ENCODE assay signal across 19 mouse cellular contexts in genomic region chr17:85258703-85259341, GRCm38 (mm10).
DNase-seq lines count a peak whose midpoint lies in the region; ATAC-seq lines count a peak whose summit lies in the region.
"Had no signal": no experiment of that assay in that cellular context is flagged by ENCODE, and none has a peak within 500 bp of the region (broad histone marks: within the 10 kb centered on the region; RNA-seq: fewer than 3 reads in every experiment).

No protein-coding gene starts in this region.

- H3K27ac ChIP-seq in forebrain, embryonic 12.5 days, result 0 out of 2 replicates have a peak overlapping the region, but pooled peaks have one; percentile 43
- H3K27ac ChIP-seq in forebrain, embryonic 15.5 days (replicated peaks), result no peak overlapping the region
- H3K27ac ChIP-seq in hindbrain, embryonic 13.5 days, result peak overlapping the region; percentile 78
- H3K27ac ChIP-seq in midbrain, embryonic 12.5 days (replicated peaks), result peak overlapping the region; percentile 73
- peak overlapping the region; percentile 18; the same call in 1 of the 2 replicates for H3K27ac ChIP-seq in neural tube, embryonic 14.5 days (ENCODE audit: low read depth, low read length)
- H3K27ac ChIP-seq: limb, embryonic 13.5 days; liver, embryonic 14.5 days; stomach, embryonic 15.5 days had no signal

- H3K27me3 ChIP-seq in forebrain, embryonic 12.5 days, result no peaks in the 10 kb centered on the region; the same call in none of the 2 replicates
- no peaks in the 10 kb centered on the region for H3K27me3 ChIP-seq in forebrain, embryonic 15.5 days
- H3K27me3 ChIP-seq in hindbrain, embryonic 13.5 days, result no peaks in the 10 kb centered on the region
- H3K27me3 ChIP-seq in midbrain, embryonic 12.5 days, result peaks cover 23% of the 10 kb centered on the region
- no peaks in the 10 kb centered on the region for H3K27me3 ChIP-seq in neural tube, embryonic 14.5 days (ENCODE audit: control insufficient read depth, insufficient read depth, low read length)
- H3K27me3 ChIP-seq: CH12.LX; limb, embryonic 13.5 days; stomach, embryonic 15.5 days had no signal

- H3K4me3 ChIP-seq in forebrain, embryonic 12.5 days (replicated peaks), result no peak overlapping the region
- H3K4me3 ChIP-seq in forebrain, embryonic 15.5 days, result no peak overlapping the region
- H3K4me3 ChIP-seq in hindbrain, embryonic 13.5 days, result no peak overlapping the region
- no peak overlapping the region for H3K4me3 ChIP-seq in midbrain, embryonic 12.5 days
- H3K4me3 ChIP-seq in neural tube, embryonic 14.5 days (ENCODE audit: low read depth, low read length), result no peak overlapping the region
- H3K4me3 ChIP-seq: erythroblast, embryonic 14.5 days; limb, embryonic 13.5 days; stomach, embryonic 15.5 days had no signal

- H3K36me3 ChIP-seq in forebrain, embryonic 12.5 days (replicated peaks), result no peaks in the 10 kb centered on the region
- no peaks in the 10 kb centered on the region for H3K36me3 ChIP-seq in forebrain, embryonic 15.5 days
- H3K36me3 ChIP-seq in hindbrain, embryonic 13.5 days, result no peaks in the 10 kb centered on the region
- H3K36me3 ChIP-seq in midbrain, embryonic 12.5 days, result no peaks in the 10 kb centered on the region
- no peaks in the 10 kb centered on the region for H3K36me3 ChIP-seq in neural tube, embryonic 14.5 days (ENCODE audit: control insufficient read depth, insufficient read depth, low read length)
- H3K36me3 ChIP-seq: limb, embryonic 13.5 days; stomach, embryonic 15.5 days had no signal

- H3K9me3 ChIP-seq in forebrain, embryonic 12.5 days, result no peaks in the 10 kb centered on the region
- no peaks in the 10 kb centered on the region for H3K9me3 ChIP-seq in forebrain, embryonic 15.5 days
- no peaks in the 10 kb centered on the region for H3K9me3 ChIP-seq in hindbrain, embryonic 13.5 days
- H3K9me3 ChIP-seq in midbrain, embryonic 12.5 days, result no peaks in the 10 kb centered on the region
- no peaks in the 10 kb centered on the region for H3K9me3 ChIP-seq in neural tube, embryonic 14.5 days (ENCODE audit: control insufficient read depth, low read length)
- H3K9me3 ChIP-seq: limb, embryonic 13.5 days; stomach, embryonic 15.5 days had no signal

- peaks cover 13% of the 10 kb centered on the region for H3K4me1 ChIP-seq in forebrain, embryonic 12.5 days
- peaks cover 7% of the 10 kb centered on the region; the same call in 1 of the 2 replicates for H3K4me1 ChIP-seq in forebrain, embryonic 15.5 days
- H3K4me1 ChIP-seq in hindbrain, embryonic 13.5 days (replicated peaks), result peaks cover 41% of the 10 kb centered on the region
- H3K4me1 ChIP-seq in midbrain, embryonic 12.5 days, result peaks cover 18% of the 10 kb centered on the region
- peaks cover 6% of the 10 kb centered on the region for H3K4me1 ChIP-seq in neural tube, embryonic 14.5 days (ENCODE audit: control insufficient read depth, insufficient read depth, low read length)
- H3K4me1 ChIP-seq: stomach, embryonic 15.5 days had no signal

- ATAC-seq in forebrain, embryonic 12.5 days (ENCODE audit: low FRiP score), result no peak
- no peak for ATAC-seq in forebrain, embryonic 15.5 days (replicated peaks)
- peak; percentile 63 for ATAC-seq in hindbrain, embryonic 13.5 days (ENCODE audit: low FRiP score)
- peak; percentile 64; the same call in 1 of the 2 replicates for ATAC-seq in midbrain, embryonic 12.5 days (ENCODE audit: low FRiP score, low read depth)
- ATAC-seq in neural tube, embryonic 14.5 days (ENCODE audit: low read depth), result peak; percentile 57

- WGBS in forebrain, embryonic 12.5 days, result 79% methylated on average over 13 of the region's 13 CpGs
- WGBS in forebrain, embryonic 15.5 days, result 79% methylated on average over 13 of the region's 13 CpGs
- 47% methylated on average over 13 of the region's 13 CpGs for WGBS in hindbrain, embryonic 13.5 days
- 69% methylated on average over 13 of the region's 13 CpGs for WGBS in midbrain, embryonic 12.5 days
- WGBS in neural tube, embryonic 14.5 days, result 56% methylated on average over 13 of the region's 13 CpGs

- H3K4me2 ChIP-seq in forebrain, embryonic 12.5 days, result no peak overlapping the region
- H3K4me2 ChIP-seq in forebrain, embryonic 15.5 days (replicated peaks), result no peak overlapping the region
- H3K4me2 ChIP-seq in hindbrain, embryonic 13.5 days, result peak overlapping the region; percentile 1; the same call in 1 of the 2 replicates
- H3K4me2 ChIP-seq in midbrain, embryonic 12.5 days (replicated peaks), result no peak overlapping the region
- no peak overlapping the region for H3K4me2 ChIP-seq in neural tube, embryonic 14.5 days (ENCODE audit: low read depth, low read length)
- H3K4me2 ChIP-seq: limb, embryonic 13.5 days; stomach, embryonic 15.5 days had no signal

- no peak for DNase-seq in layer of hippocampus, postnatal 14 days (ENCODE audit: low spot score in 2 of 2)
- DNase-seq in right cerebral cortex, postnatal 36 days (ENCODE audit: low spot score in 2 of 2), result no peak
- DNase-seq in T-cell, adult 2 months (ENCODE audit: low spot score), result no peak
- DNase-seq: adrenal gland, adult 8-10 months; cerebellum, adult 11 months; cerebellum, postnatal 36 days; gastrocnemius, postnatal 36 days; kidney, adult 18-20 months; kidney, postnatal 10 days had no signal

- H3K9ac ChIP-seq in forebrain, embryonic 12.5 days, result no peak overlapping the region
- no peak overlapping the region for H3K9ac ChIP-seq in forebrain, embryonic 15.5 days (replicated peaks)
- H3K9ac ChIP-seq in hindbrain, embryonic 13.5 days, result 0 out of 2 replicates have a peak overlapping the region, but pooled peaks have one; percentile 4
- H3K9ac ChIP-seq in midbrain, embryonic 12.5 days (replicated peaks), result no peak overlapping the region
- H3K9ac ChIP-seq in neural tube, embryonic 14.5 days (replicated peaks; ENCODE audit: low read depth, low read length), result no peak overlapping the region
- H3K9ac ChIP-seq: limb, embryonic 13.5 days; liver, embryonic 14.5 days; stomach, embryonic 15.5 days had no signal

Comparison
In these comparisons a context has a peak if more than half of its experiments do, and no peak if none do; other contexts are left out.
1. ATAC-seq: peak in hindbrain, embryonic 13.5 days (single experiment), midbrain, embryonic 12.5 days (single experiment) and neural tube, embryonic 14.5 days (single experiment); none in forebrain, embryonic 12.5 days (single experiment) and forebrain, embryonic 15.5 days (single experiment).